Mouse (Mus musculus) liver, embryonic 13.5 days (tissue): ENCODE measurements around the gene Nacad. TPM values are rescaled to one million over a fixed set of nuclear protein-coding genes. Genes with fewer than 3 reads are reported as not detected.
A peak's percentile ranks its signal among the peaks of the same experiment; 100 is the strongest.

Experiments used
- ATAC-seq: fragments of 200-750 bp; cut with Nextera tagmentation; 2 replicates; pipeline ENCODE4 v1.8.0; 2017; ENCODE audit warnings: low read depth, mild to moderate bottlenecking, moderate number of reproducible peaks, moderate library complexity
- DNase-seq: peaks from one replicate; pipeline ENCODE4 v3.0.0; 2022
- H3K27ac ChIP-seq: fragments of 300-500 bp; sonication (generic); 2 replicates; pipeline ENCODE4 v1.5.1; 2015; ENCODE audit warnings: moderate library complexity, mild to moderate bottlenecking, inconsistent platforms
- H3K27me3 ChIP-seq: fragments of 300-500 bp; sonication (generic); 2 replicates; pipeline ENCODE4 v1.6.1; 2015; ENCODE audit warnings: mild to moderate bottlenecking, inconsistent platforms
- H3K36me3 ChIP-seq: fragments of 300-500 bp; sonication (generic); 2 replicates; pipeline ENCODE4 v1.6.1; 2015; ENCODE audit warnings: mild to moderate bottlenecking, inconsistent platforms
- H3K4me1 ChIP-seq: fragments of 300-500 bp; sonication (generic); replicated peaks from 2 replicates; pipeline ENCODE4 v1.6.1; 2015; ENCODE audit warnings: inconsistent platforms
- H3K4me2 ChIP-seq: fragments of 300-500 bp; sonication (generic); 2 replicates; pipeline ENCODE4 v1.6.1; 2015; ENCODE audit warnings: inconsistent platforms, mild to moderate bottlenecking, moderate library complexity
- H3K4me3 ChIP-seq: fragments of 300-500 bp; sonication (generic); replicated peaks from 2 replicates; pipeline ENCODE4 v1.5.1; 2015; ENCODE audit warnings: mild to moderate bottlenecking, inconsistent platforms
- H3K9ac ChIP-seq: fragments of 300-500 bp; sonication (generic); 2 replicates; pipeline ENCODE4 v1.6.1; 2015; ENCODE audit warnings: mild to moderate bottlenecking, inconsistent platforms
- H3K9me3 ChIP-seq: fragments of 300-500 bp; sonication (generic); replicated peaks from 2 replicates; pipeline ENCODE4 v1.6.1; 2016; ENCODE audit warnings: inconsistent platforms
- WGBS: fragments of 180-500 bp; shearing (Covaris S2); methylation state at CpG from one replicate; pipeline ENCODE4 v1.1.7; 2015; ENCODE audit not compliant: insufficient replicate concordance; 5-methylcytosine and 5-hydroxymethylcytosine counted together
- polyA plus RNA-seq: library from polyadenylated mRNA; unstranded; fragments of >200 nt; fragmentation: Nextera tagmentation; extraction: Ambion mirVana; gene quantifications from 2 replicates; pipeline ENCODE4 v1.2.1, GENCODE M21; 2015

Nacad gene
- polyA plus RNA-seq, 1 experiment from 2014 or later, result 5.7 TPM

DNA sequence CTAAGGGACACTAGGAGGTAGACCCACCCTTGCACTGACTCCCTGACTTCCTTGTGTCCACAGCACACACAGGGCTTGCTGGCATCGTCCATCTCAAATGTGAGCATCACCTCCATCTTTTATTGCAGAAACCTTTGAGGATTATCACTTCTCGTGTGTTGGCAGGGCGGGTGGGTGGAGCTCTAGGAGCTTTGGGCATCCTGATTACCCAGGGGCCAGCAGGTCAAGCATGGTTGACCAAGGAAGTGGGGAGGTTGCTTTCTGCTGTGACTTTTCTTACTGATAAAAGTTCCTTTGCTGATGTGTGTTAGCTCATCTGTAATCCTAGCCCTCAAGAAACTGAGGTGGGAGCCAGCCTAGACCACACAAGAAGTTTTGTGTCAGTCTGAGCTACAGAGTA lies 29.7 kb downstream of the Nacad start:
- DNase-seq, result no peak
- Histone ChIP-seq H3K4me3 (no peak overlapping the region), H3K9ac (no peak overlapping the region), H3K4me2 (no peak overlapping the region), H3K36me3 (peaks cover 49% of the 10 kb centered on the region), H3K27ac (no peak overlapping the region), H3K27me3 (no peaks in the 10 kb centered on the region), H3K9me3 (no peaks in the 10 kb centered on the region), H3K4me1 (peaks cover 5% of the 10 kb centered on the region; the same call in 1 of the 2 replicates)
- no peak for ATAC-seq
- WGBS, result 66% methylated on average over 3 of the region's 3 CpGs

GRCm38 (mm10) chr11:6569410-6569777 lies 36.5 kb downstream of the Nacad start:
- H3K27ac ChIP-seq, result peak overlapping the region; percentile 68; the same call in 1 of the 2 replicates
- no peak; the same call in 1 of the 2 replicates for ATAC-seq
- peak overlapping the region; percentile 26; the same call in 1 of the 2 replicates for H3K9ac ChIP-seq
- H3K27me3 ChIP-seq, result no peaks in the 10 kb centered on the region
- H3K4me2 ChIP-seq, result no peak overlapping the region
- DNase-seq, result no peak
- H3K4me3 ChIP-seq, result no peak overlapping the region
- WGBS, result 38% methylated on average over 3 of the region's 3 CpGs
- H3K9me3 ChIP-seq, result no peaks in the 10 kb centered on the region
- peaks cover 45% of the 10 kb centered on the region for H3K4me1 ChIP-seq
- peaks cover 49% of the 10 kb centered on the region for H3K36me3 ChIP-seq

DNA sequence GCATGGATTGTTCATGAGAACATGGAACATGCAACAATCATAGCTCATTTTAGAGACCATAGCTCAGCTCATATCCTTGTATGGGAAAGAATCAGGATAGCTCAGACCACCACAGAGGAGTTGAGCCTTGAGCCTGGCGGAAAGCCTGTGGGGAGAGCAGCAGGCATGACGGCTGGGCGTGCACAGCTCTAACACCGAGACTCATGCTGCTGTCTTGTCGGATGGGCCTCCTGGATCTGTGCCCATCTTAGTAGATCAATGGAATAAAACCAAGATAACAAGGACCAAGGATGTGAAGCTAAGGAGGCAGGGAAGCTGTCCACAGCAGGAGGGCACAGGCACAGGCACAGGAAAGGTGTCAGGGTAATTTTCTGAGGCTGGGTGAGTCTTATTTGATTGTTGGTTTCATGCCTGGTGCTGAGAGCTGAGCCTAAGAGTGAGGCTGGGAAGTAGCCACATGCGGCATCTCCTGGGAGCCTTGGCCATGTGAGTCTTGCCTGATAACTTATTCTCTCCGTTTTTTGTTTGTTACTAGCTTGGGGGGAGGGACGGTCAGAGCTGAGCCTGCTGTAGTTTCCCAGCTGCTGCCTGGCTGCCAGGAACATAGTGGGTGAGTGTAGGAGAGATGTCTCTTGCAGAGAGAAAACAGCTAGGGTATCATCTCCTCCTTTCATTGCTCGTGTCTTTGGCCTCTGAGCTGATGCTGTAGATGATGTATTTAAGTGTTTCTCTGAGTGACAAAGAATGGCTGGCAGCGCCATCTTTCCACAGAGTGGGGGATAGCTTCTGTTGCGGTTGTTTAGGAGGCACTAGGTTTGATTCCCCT lies 37.1 kb downstream of the Nacad start:
- DNase-seq (no peak), ATAC-seq (peak; percentile 27)
- WGBS, result 48% methylated on average over 11 of the region's 11 CpGs
- Histone ChIP-seq H3K4me2 (peak overlapping the region; percentile 21; the same call in 1 of the 2 replicates), H3K9me3 (no peaks in the 10 kb centered on the region), H3K4me1 (peaks cover 45% of the 10 kb centered on the region), H3K36me3 (peaks cover 53% of the 10 kb centered on the region), H3K9ac (peak overlapping the region; percentile 26; the same call in 1 of the 2 replicates), H3K27ac (peak overlapping the region; percentile 68), H3K27me3 (no peaks in the 10 kb centered on the region), H3K4me3 (no peak overlapping the region)

- H3K4me3 ChIP-seq, result no peak overlapping the region
- H3K9ac ChIP-seq, result no peak overlapping the region
- WGBS, result 28% methylated on average over 8 of the region's 8 CpGs
- no peaks in the 10 kb centered on the region for H3K27me3 ChIP-seq
- DNase-seq (no peak), ATAC-seq (peak; percentile 56)
- peak overlapping the region; percentile 21 for H3K4me2 ChIP-seq
- peaks cover 53% of the 10 kb centered on the region for H3K36me3 ChIP-seq
- no peaks in the 10 kb centered on the region for H3K9me3 ChIP-seq
- H3K27ac ChIP-seq, result peak overlapping the region; percentile 67
- H3K4me1 ChIP-seq, result peaks cover 52% of the 10 kb centered on the region
Measured at GRCm38 (mm10) chr11:6567951-6568350, 37.9 kb downstream of the Nacad start.

GRCm38 (mm10) chr11:6566496-6566895 lies 39.4 kb downstream of the Nacad start:
- H3K9me3 ChIP-seq, result no peaks in the 10 kb centered on the region
- H3K36me3 ChIP-seq, result peaks cover 42% of the 10 kb centered on the region
- DNase-seq (no peak), ATAC-seq (no peak)
- H3K9ac ChIP-seq, result no peak overlapping the region
- peaks cover 66% of the 10 kb centered on the region for H3K4me1 ChIP-seq
- 43% methylated on average over 4 of the region's 4 CpGs for WGBS
- no peak overlapping the region for H3K4me2 ChIP-seq
- H3K27ac ChIP-seq, result peak overlapping the region; percentile 11; the same call in 1 of the 2 replicates
- H3K4me3 ChIP-seq, result no peak overlapping the region
- H3K27me3 ChIP-seq, result no peaks in the 10 kb centered on the region

GRCm38 (mm10) chr11:6563201-6563600 lies 42.7 kb downstream of the Nacad start:
- Histone ChIP-seq H3K27me3 (no peaks in the 10 kb centered on the region), H3K9me3 (no peaks in the 10 kb centered on the region), H3K4me2 (no peak overlapping the region), H3K9ac (no peak overlapping the region), H3K4me3 (no peak overlapping the region), H3K36me3 (peaks cover 25% of the 10 kb centered on the region), H3K4me1 (peaks cover 75% of the 10 kb centered on the region), H3K27ac (no peak overlapping the region)
- 48% methylated on average over 4 of the region's 4 CpGs for WGBS
- no peak for DNase-seq
- ATAC-seq, result no peak

DNA sequence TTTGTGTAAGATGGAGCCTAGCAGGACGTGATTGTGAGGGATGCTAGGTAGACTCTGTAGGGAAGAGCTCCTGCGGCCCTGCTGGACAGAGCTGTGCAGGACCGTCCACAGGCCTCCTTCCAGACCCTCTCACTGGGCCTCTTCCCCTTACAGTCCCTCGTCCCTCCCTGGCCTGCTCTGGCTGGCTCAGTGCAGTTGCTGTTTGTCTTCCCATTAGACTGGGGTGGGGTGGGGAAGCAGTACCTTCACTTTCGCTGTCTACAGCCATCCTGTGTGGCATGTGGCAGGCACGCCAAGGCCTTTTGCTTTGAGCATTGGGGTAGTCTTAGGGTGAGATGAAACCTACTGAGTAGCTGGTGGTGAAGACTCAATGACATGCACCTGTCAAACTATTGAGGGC lies 43.5 kb downstream of the Nacad start:
- H3K27ac ChIP-seq, result peak overlapping the region; percentile 20; the same call in 1 of the 2 replicates
- peaks cover 27% of the 10 kb centered on the region for H3K36me3 ChIP-seq

DNA sequence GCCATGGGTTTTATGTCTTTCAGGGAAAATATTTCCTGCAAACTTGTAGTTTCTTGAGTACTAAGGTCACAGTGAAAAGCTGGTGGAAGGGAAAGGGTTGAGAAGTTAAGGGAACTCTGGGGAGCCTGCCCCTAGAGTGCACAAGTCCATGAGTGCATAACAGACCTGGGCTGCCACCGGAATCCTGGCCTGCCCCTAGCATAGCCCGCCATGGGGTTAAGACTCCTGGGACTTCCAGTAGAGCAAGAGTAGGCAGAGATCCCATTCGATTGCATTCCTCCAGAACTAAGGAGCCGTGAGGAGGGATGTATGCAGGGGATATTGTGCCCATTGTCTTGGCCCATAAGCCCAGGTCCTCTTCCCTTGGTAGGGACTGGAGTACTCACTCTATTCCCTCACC lies 44.4 kb downstream of the Nacad start:
- no peaks in the 10 kb centered on the region for H3K27me3 ChIP-seq
- peak overlapping the region; percentile 36 for H3K4me2 ChIP-seq
- DNase-seq, result no peak
- H3K4me1 ChIP-seq, result peaks cover 65% of the 10 kb centered on the region
- ATAC-seq, result no peak
- no peak overlapping the region for H3K9ac ChIP-seq
- H3K36me3 ChIP-seq, result peaks cover 36% of the 10 kb centered on the region
- H3K9me3 ChIP-seq, result no peaks in the 10 kb centered on the region
- 47% methylated on average over 4 of the region's 4 CpGs for WGBS
- H3K27ac ChIP-seq, result peak overlapping the region; percentile 60
- H3K4me3 ChIP-seq, result peak overlapping the region; percentile 23

More for the DNA sequence above, 43.5 kb downstream of the Nacad start:
- peaks cover 73% of the 10 kb centered on the region for H3K4me1 ChIP-seq
- H3K9ac ChIP-seq, result 0 out of 2 replicates have a peak overlapping the region, but pooled peaks have one; percentile 11
- DNase-seq (no peak), ATAC-seq (peak; percentile 47)
- 47% methylated on average over 6 of the region's 6 CpGs for WGBS
- no peaks in the 10 kb centered on the region for H3K27me3 ChIP-seq
- peak overlapping the region; percentile 36 for H3K4me2 ChIP-seq
- H3K4me3 ChIP-seq, result peak overlapping the region; percentile 23; the same call in 1 of the 2 replicates
- no peaks in the 10 kb centered on the region for H3K9me3 ChIP-seq

GRCm38 (mm10) chr11:6560655-6561360 lies 45.0 kb downstream of the Nacad start:
- H3K4me3 ChIP-seq, result peak overlapping the region; percentile 23
- H3K4me1 ChIP-seq, result peaks cover 58% of the 10 kb centered on the region
- no peak for ATAC-seq
- H3K36me3 ChIP-seq, result peaks cover 37% of the 10 kb centered on the region
- DNase-seq, result no peak
- 30% methylated on average over 13 of the region's 13 CpGs for WGBS
- peak overlapping the region; percentile 60 for H3K27ac ChIP-seq
- no peaks in the 10 kb centered on the region for H3K27me3 ChIP-seq
- peak overlapping the region; percentile 44; the same call in 1 of the 2 replicates for H3K9ac ChIP-seq
- H3K9me3 ChIP-seq, result no peaks in the 10 kb centered on the region
- peak overlapping the region; percentile 36 for H3K4me2 ChIP-seq

GRCm38 (mm10) chr11:6559996-6560395 lies 45.9 kb downstream of the Nacad start:
- peaks cover 58% of the 10 kb centered on the region for H3K4me1 ChIP-seq
- peaks cover 32% of the 10 kb centered on the region for H3K36me3 ChIP-seq
- no peaks in the 10 kb centered on the region for H3K27me3 ChIP-seq
- DNase-seq, result no peak
- no peak overlapping the region for H3K4me2 ChIP-seq
- no peaks in the 10 kb centered on the region for H3K9me3 ChIP-seq
- ATAC-seq, result no peak
- 75% methylated on average over 2 of the region's 2 CpGs for WGBS
- H3K9ac ChIP-seq, result no peak overlapping the region
- no peak overlapping the region for H3K4me3 ChIP-seq
- H3K27ac ChIP-seq, result 0 out of 2 replicates have a peak overlapping the region, but pooled peaks have one; percentile 1

DNA sequence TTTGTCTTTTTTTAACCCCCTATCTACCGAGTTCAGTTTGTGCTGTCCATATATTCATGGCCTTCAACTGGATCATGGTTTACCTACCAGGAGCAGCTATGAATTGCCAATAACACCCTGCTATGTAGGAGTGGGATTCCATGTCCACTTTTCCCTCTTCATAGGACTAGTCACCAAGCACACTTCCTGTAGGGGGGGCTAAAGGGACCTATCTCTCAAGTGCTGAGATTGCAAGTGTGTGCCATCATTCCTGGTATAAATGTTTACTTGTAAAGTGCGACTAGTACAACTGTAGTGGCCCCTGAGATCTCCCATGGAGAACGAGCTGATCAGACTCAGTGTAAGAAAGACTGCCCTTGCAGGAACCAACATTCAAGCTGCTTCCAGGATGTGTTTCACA lies 47.6 kb downstream of the Nacad start:
- Histone ChIP-seq H3K4me3 (no peak overlapping the region), H3K4me2 (no peak overlapping the region), H3K27ac (no peak overlapping the region), H3K27me3 (no peaks in the 10 kb centered on the region), H3K4me1 (peaks cover 61% of the 10 kb centered on the region), H3K9ac (no peak overlapping the region), H3K36me3 (peaks cover 22% of the 10 kb centered on the region), H3K9me3 (no peaks in the 10 kb centered on the region)
- WGBS, result 50% methylated on average over 3 of the region's 3 CpGs
- no peak for ATAC-seq
- no peak for DNase-seq
